Mouse (Mus musculus) neural tube, embryonic 13.5 days (tissue): ENCODE results near the gene Sf3b4. TPM values are rescaled to one million over a fixed set of nuclear protein-coding genes. Genes with fewer than 3 reads are reported as not detected.
"Not testable (repeated sequence)": the region's sequence is repeated elsewhere in the genome, so short reads cannot be mapped to it uniquely, and the experiment has no call there.

Experiments
- ATAC-seq: fragments of 200-750 bp; cut with Nextera tagmentation; 2 replicates; pipeline ENCODE4 v1.8.0; 2017; ENCODE audit warnings: low read depth, mild to moderate bottlenecking, moderate TSS enrichment, moderate library complexity
- H3K27ac ChIP-seq: fragments of 300-500 bp; sonication (generic); replicated peaks from 2 replicates; pipeline ENCODE4 v1.5.1; 2015; ENCODE audit warnings: moderate library complexity, mild to moderate bottlenecking, inconsistent platforms
- H3K27me3 ChIP-seq: fragments of 300-500 bp; sonication (generic); 2 replicates; pipeline ENCODE4 v1.6.1; 2015; ENCODE audit warnings: mild to moderate bottlenecking, inconsistent platforms
- H3K36me3 ChIP-seq: fragments of 300-500 bp; sonication (generic); 2 replicates; pipeline ENCODE4 v1.6.1; 2015; ENCODE audit warnings: mild to moderate bottlenecking, inconsistent platforms
- H3K4me1 ChIP-seq: fragments of 300-500 bp; sonication (generic); replicated peaks from 2 replicates; pipeline ENCODE4 v1.6.1; 2015; ENCODE audit warnings: inconsistent platforms
- H3K4me2 ChIP-seq: fragments of 300-500 bp; sonication (generic); 2 replicates; pipeline ENCODE4 v1.6.1; 2015; ENCODE audit warnings: inconsistent platforms, mild to moderate bottlenecking, moderate library complexity
- H3K4me3 ChIP-seq: fragments of 300-500 bp; sonication (generic); 2 replicates; pipeline ENCODE4 v1.5.1; 2015; ENCODE audit warnings: mild to moderate bottlenecking, inconsistent platforms
- H3K9ac ChIP-seq: fragments of 300-500 bp; sonication (generic); 2 replicates; pipeline ENCODE4 v1.6.1; 2015; ENCODE audit warnings: moderate library complexity, mild to moderate bottlenecking, inconsistent platforms
- H3K9me3 ChIP-seq: fragments of 300-500 bp; sonication (generic); 2 replicates; pipeline ENCODE4 v1.6.1; 2016; ENCODE audit warnings: inconsistent platforms
- WGBS: fragments of 180-500 bp; shearing (Covaris S2); methylation state at CpG from one replicate; pipeline ENCODE4 v1.1.7; 2015; 5-methylcytosine and 5-hydroxymethylcytosine counted together
- polyA plus RNA-seq: library from polyadenylated mRNA; unstranded; fragments of >200 nt; fragmentation: Nextera tagmentation; extraction: Ambion mirVana; gene quantifications from 2 replicates; pipeline ENCODE4 v1.2.1, GENCODE M21; 2015

Sf3b4 gene
- polyA plus RNA-seq, 1 experiment from 2014 or later: 145 TPM

DNA sequence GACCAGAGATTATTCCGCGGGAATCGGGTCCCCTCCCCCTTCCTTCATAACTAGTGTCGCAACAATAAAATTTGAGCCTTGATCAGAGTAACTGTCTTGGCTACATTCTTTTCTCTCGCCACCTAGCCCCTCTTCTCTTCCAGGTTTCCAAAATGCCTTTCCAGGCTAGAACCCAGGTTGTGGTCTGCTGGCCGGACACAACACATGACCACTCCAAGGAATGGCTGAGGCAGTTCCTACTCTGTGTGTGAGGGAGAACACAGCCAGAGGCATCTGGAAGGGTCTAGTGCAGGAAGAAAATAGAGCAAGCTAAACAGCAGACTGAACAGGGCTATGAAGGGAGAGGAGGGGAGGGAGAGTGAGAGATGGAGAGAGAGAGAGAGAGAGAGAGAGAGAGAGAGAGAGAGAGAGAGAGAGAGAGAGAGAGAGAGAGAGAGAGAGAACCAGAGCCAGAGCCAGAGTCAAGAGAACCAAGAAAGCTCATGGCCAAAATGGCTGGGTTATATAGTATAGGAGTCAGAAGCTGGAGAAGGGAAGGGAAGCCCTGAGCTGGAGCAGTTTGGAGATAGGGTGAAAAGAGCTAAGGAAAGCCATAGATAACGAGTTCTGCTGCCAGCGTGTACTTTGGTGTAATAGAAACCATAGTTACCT, 26.6 kb downstream of the Sf3b4 start:
- WGBS: 27% methylated on average over 7 of the region's 8 CpGs
- Histone ChIP-seq H3K4me1 (peaks cover 18% of the 10 kb centered on the region), H3K4me2 (peak overlapping the region; percentile 82), H3K36me3 (peaks cover 16% of the 10 kb centered on the region)
- H3K9me3 ChIP-seq, H3K9ac ChIP-seq, H3K4me3 ChIP-seq, H3K27me3 ChIP-seq, ATAC-seq, H3K27ac ChIP-seq: not testable (repeated sequence)

DNA sequence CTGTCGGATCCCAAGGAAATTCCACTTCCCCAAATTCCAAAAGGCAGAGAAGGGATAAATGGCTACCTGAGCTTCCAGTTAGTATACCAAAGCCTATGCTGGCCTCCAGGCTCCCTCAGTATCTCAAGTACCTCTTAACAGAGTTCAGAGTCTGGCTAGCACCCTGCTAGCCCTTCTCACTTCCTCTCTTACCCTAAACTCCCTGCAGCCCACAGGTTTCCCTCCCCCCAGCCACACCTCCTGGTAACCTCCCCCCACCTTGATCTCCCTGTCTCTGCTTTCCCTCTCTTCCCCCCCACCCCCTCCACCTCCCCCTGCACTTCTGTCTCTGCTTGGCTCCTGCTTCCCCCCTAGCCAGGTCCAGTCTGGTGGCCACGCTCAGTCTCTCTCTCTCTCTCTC, 27.6 kb downstream of the Sf3b4 start:
- Histone ChIP-seq H3K4me2 (no peak overlapping the region), H3K4me3 (no peak overlapping the region), H3K27me3 (no peaks in the 10 kb centered on the region), H3K27ac (no peak overlapping the region), H3K9ac (no peak overlapping the region), H3K9me3 (no peaks in the 10 kb centered on the region), H3K36me3 (peaks cover 6% of the 10 kb centered on the region), H3K4me1 (peaks cover 18% of the 10 kb centered on the region)
- WGBS: 67% methylated on average over 2 of the region's 2 CpGs
- ATAC-seq: no peak

DNA sequence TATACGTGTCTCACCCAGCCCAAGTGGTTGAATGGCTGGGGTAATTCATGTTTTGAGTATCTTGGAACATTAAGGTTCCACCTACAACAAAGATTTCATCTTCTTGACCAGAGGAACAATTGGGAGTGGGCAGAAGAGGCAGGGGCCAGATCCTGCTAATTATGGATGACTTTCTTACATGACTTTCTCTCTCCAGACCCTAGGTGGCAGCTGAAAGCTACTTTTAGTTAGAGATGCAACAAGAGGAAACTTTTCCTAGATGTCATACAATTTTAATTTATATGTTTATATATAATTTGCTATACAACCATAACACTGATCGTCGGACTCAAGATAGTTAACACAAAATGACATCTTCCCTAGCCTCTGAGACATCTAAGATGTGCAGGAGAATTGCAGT, 35.7 kb downstream of the Sf3b4 start:
- no peaks in the 10 kb centered on the region for H3K4me1 ChIP-seq
- no peaks in the 10 kb centered on the region for H3K27me3 ChIP-seq
- no peak for ATAC-seq
- no peak overlapping the region for H3K4me3 ChIP-seq
- H3K27ac ChIP-seq: no peak overlapping the region
- H3K9ac ChIP-seq: no peak overlapping the region
- no peak overlapping the region for H3K4me2 ChIP-seq
- H3K9me3 ChIP-seq: no peaks in the 10 kb centered on the region
- 89% methylated on average over 3 of the region's 3 CpGs for WGBS
- no peaks in the 10 kb centered on the region for H3K36me3 ChIP-seq

DNA sequence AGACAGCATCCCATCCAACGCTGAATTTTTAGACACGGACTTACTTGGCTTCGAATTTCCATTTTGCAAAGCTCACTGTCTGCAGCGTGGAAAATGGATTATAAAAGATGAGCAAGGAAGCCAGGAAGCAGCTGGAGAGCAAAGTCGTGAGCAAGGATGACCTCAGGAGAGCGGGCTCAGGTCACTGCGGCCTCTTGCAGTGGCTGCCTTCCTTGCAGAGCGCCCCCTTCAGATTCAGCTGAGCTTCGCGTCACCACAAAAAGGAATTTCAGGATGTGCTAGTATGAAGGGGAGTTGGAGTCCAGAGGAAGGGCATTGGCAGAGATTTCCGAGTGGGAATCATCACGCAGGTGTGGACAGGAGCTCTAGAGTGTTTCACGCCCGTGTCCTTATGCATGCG, 37.1 kb downstream of the Sf3b4 start:
- no peak overlapping the region for H3K9ac ChIP-seq
- H3K4me2 ChIP-seq: no peak overlapping the region
- no peaks in the 10 kb centered on the region for H3K4me1 ChIP-seq
- ATAC-seq: no peak
- no peaks in the 10 kb centered on the region for H3K36me3 ChIP-seq
- WGBS: 31% methylated on average over 15 of the region's 15 CpGs
- no peaks in the 10 kb centered on the region for H3K27me3 ChIP-seq
- no peaks in the 10 kb centered on the region for H3K9me3 ChIP-seq
- no peak overlapping the region for H3K27ac ChIP-seq
- no peak overlapping the region for H3K4me3 ChIP-seq

DNA sequence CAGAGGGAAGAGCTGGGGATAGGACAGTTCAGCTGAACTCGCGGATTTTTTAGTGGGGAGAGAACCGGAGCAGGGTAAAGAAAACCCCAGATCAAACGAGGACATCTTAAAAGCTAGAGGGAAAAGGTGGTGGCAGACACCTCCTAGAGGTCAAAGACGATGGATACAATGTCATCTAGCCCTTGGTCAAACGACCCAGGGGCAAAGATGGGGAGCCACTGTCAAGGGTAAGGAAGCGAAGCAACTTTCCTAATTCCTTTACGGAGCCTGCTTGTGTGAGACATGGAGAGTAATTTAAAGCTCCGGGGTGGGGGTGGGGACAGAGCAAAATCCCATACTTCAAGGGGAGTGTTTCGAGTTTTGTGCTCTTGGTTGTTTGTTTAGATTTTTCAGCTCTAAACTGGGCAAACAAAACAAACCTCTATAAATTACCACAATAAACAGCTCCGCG, 47.1 kb downstream of the Sf3b4 start:
- Histone ChIP-seq H3K9ac (peak overlapping the region; percentile 85), H3K4me1 (peaks cover 38% of the 10 kb centered on the region), H3K9me3 (no peaks in the 10 kb centered on the region), H3K4me2 (peak overlapping the region; percentile 91), H3K36me3 (no peaks in the 10 kb centered on the region), H3K27me3 (no peaks in the 10 kb centered on the region), H3K27ac (peak overlapping the region; percentile 98), H3K4me3 (peak overlapping the region; percentile 66)
- ATAC-seq: peak; percentile 41
- 0% methylated on average over 12 of the region's 12 CpGs for WGBS

DNA sequence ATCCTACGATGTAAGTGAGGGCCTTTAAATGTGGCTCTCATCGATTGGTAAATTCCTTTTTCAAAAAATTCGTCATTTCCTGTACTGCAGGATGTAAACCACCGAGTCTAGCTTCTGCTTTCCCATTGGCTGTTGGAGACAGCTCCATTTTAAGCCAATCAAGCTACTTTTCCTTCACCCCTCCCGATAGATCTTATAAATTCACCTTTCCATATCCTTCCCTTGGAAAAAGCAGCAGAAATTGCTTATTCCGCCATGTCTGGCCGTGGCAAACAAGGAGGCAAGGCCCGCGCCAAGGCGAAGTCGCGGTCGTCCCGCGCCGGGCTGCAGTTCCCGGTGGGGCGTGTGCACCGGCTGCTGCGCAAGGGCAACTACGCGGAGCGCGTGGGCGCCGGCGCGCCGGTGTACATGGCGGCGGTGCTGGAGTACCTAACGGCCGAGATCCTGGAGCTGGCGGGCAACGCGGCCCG, 47.6 kb downstream of the Sf3b4 start, which contains the start of the genes Bola1 and Hist2h2ab:
TSS of gene Bola1 (minus strand) at position 49 of the 470 bp plus-strand sequence.
TSS of gene Hist2h2ab (plus strand) at position 205 of the 470 bp plus-strand sequence.
- H3K36me3 ChIP-seq: no peaks in the 10 kb centered on the region
- no peaks in the 10 kb centered on the region for H3K9me3 ChIP-seq
- peak within 1 kb of the TSS; percentile 85 for H3K9ac ChIP-seq
- H3K27ac ChIP-seq: peak within 1 kb of the TSS; percentile 98
- H3K4me1 ChIP-seq: peaks cover 40% of the 10 kb centered on the region
- peak; percentile 93 for ATAC-seq
- peak within 1 kb of the TSS; percentile 66 for H3K4me3 ChIP-seq
- under 1% methylated on average over 37 of the region's 37 CpGs for WGBS
- peak within 1 kb of the TSS; percentile 91 for H3K4me2 ChIP-seq
- H3K27me3 ChIP-seq: no peaks in the 10 kb centered on the region

DNA sequence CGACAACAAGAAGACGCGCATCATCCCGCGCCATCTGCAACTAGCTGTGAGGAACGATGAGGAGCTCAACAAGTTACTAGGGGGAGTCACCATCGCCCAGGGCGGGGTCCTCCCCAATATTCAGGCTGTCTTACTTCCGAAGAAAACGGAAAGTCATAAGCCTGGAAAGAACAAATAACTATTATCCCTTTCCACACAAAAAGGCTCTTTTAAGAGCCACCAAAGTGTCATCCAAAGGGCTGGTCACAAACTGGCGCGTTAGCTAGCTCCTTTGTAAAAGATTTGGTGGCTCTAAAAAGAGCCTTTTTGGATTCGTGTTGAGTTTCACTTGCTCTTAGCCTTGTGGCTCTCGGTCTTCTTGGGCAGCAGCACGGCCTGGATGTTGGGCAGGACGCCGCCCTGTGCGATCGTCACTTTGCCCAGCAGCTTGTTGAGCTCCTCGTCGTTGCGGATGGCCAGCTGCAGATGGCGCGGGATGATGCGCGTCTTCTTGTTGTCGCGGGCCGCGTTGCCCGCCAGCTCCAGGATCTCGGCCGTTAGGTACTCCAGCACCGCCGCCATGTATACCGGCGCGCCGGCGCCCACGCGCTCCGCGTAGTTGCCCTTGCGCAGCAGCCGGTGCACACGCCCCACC, 48.1 kb downstream of the Sf3b4 start:
- H3K36me3 ChIP-seq, H3K27me3 ChIP-seq, H3K9me3 ChIP-seq, ATAC-seq: not testable (repeated sequence)
- Histone ChIP-seq H3K9ac (peak overlapping the region; percentile 85), H3K4me1 (peaks cover 40% of the 10 kb centered on the region), H3K27ac (peak overlapping the region; percentile 98), H3K4me3 (peak overlapping the region; percentile 66), H3K4me2 (peak overlapping the region; percentile 91)
- WGBS: 1% methylated on average over 32 of the region's 47 CpGs

DNA sequence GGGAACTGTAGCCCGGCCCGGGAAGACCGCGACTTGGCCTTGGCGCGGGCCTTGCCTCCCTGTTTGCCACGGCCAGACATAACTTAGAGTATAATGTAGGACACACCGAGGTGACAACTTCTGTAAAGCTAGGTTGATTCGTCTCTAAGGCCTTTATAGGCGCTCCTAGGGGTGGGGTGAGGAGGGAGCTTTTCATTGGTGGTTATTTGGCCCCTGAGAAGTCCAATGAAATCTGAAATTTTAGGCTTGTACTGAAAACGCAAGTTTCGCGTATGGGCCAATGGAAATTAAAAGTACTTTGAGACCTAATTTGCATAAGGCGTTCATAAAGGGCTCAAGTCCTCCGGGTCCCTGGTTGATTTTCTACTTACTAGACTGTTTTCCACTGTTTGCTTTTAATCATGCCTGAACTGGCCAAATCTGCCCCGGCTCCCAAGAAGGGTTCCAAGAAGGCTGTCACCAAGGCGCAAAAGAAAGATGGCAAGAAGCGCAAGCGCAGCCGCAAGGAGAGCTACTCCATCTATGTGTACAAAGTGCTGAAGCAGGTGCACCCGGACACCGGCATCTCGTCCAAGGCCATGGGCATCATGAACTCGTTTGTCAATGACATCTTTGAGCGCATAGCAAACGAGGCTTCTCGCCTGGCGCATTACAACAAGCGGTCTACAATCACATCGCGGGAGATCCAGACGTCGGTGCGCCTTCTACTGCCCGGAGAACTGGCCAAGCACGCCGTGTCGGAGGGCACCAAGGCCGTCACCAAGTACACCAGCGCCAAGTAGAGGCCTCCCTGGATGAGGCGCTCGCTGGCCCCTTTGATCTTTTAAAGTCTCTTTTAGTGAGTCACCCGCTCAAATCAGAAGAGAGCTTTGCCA, 48.9 kb downstream of the Sf3b4 start, which contains the start of the genes Hist2h2ac and Hist2h2be:
TSS of gene Hist2h2ac (minus strand) at position 116 of the 875 bp plus-strand sequence.
TSS of gene Hist2h2be (plus strand) at position 355 of the 875 bp plus-strand sequence.
- WGBS: under 1% methylated on average over 43 of the region's 43 CpGs

DNA sequence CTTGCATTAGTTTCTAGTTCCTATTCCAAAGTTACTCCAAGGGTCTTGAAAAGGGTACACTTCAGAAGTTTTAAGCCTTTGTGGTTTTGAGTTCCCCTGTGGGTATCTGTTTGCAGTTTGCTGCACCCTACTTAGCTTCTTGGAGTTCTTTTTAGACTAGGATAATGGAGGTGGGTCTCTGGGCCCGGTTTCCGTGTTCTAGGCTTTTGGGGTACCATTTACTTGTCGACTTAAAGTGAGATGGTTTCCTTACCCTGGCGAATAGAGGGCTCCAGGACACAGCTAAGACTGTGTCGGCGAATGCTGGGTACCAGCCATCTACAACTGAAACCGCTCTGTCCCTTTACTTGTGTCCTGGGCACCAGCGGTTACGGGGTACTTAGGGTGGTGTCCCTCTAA, 49.5 kb downstream of the Sf3b4 start:
- 20% methylated on average over 9 of the region's 9 CpGs for WGBS
- Histone ChIP-seq H3K27ac (peak overlapping the region; percentile 98), H3K27me3 (no peaks in the 10 kb centered on the region), H3K4me1 (peaks cover 45% of the 10 kb centered on the region), H3K4me3 (peak overlapping the region; percentile 66), H3K4me2 (peak overlapping the region; percentile 91), H3K9ac (peak overlapping the region; percentile 85), H3K9me3 (no peaks in the 10 kb centered on the region), H3K36me3 (no peaks in the 10 kb centered on the region)
- no peak for ATAC-seq

More for the DNA sequence above, 48.9 kb downstream of the Sf3b4 start, which contains the start of the genes Hist2h2ac and Hist2h2be:
- Histone ChIP-seq H3K4me2 (peak within 1 kb of the TSS; percentile 91), H3K27ac (peak within 1 kb of the TSS; percentile 98), H3K9ac (peak within 1 kb of the TSS; percentile 85), H3K4me3 (peak within 1 kb of the TSS; percentile 66), H3K4me1 (peaks cover 45% of the 10 kb centered on the region), H3K36me3 (no peaks in the 10 kb centered on the region), H3K9me3 (no peaks in the 10 kb centered on the region), H3K27me3 (no peaks in the 10 kb centered on the region)
- peak; percentile 71 for ATAC-seq

DNA sequence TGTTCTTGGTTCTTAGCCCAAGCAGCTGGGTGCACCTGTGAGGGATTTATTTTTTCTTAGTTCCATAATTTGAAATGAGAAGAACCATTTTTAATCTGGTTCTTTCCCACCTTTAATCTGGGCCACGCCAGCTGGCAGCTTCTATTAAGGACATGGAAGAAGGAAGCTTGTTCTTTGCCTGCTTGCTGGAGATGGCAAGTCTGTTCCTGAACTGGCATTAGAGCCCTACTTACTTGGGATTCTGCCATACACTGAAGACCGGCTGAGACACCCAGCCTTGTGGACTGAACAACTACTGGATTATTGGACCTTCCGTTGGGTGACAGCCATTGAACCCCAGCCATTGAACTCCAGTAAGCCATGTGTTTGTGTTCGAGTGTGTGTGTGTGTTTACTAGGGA, 50.6 kb downstream of the Sf3b4 start:
- Histone ChIP-seq H3K4me3 (no peak overlapping the region), H3K4me2 (peak overlapping the region; percentile 91), H3K27me3 (no peaks in the 10 kb centered on the region), H3K36me3 (no peaks in the 10 kb centered on the region), H3K27ac (no peak overlapping the region), H3K4me1 (peaks cover 45% of the 10 kb centered on the region), H3K9me3 (no peaks in the 10 kb centered on the region), H3K9ac (no peak overlapping the region)
- ATAC-seq: no peak
- WGBS: 88% methylated on average over 4 of the region's 4 CpGs

DNA sequence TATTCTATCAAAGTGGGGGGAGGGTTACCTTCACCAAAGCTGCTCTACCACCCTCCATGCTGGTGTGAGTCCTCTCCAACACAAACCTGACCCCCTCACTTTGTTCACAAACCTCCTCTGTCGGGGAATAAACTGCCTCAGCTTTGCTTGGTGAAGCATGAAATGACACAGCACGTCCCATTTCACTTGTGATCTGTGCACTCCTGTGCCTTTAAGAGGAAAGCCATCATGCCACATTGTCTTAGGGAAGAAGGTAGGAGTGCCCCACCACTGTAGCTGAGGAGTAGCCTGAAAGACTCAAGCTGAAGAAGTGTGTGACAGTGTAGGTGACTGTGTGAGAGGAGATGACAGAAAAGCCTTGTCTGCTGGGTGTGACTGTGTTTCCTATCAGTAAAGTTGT, 53.3 kb downstream of the Sf3b4 start:
- Histone ChIP-seq H3K4me1 (peaks cover 37% of the 10 kb centered on the region), H3K4me2 (no peak overlapping the region), H3K27me3 (no peaks in the 10 kb centered on the region), H3K9me3 (no peaks in the 10 kb centered on the region), H3K9ac (peak overlapping the region; percentile 27; the same call in 1 of the 2 replicates), H3K4me3 (no peak overlapping the region), H3K27ac (no peak overlapping the region), H3K36me3 (no peaks in the 10 kb centered on the region)
- ATAC-seq: no peak
- WGBS: 14% methylated on average over 2 of the region's 2 CpGs
